Mouse (Mus musculus): ENCODE measurements around the gene Ip6k3. TPM values are rescaled to one million over a fixed set of nuclear protein-coding genes. Genes with fewer than 3 reads are reported as not detected.

Ip6k3 gene
- total and polyA plus RNA-seq, 2 experiments: not detected

GRCm38 (mm10) chr17:27160905-27161304, 6.7 kb downstream of the Ip6k3 start:
- no peak for DNase-seq (ENCODE audit: extremely low read depth, low read depth, low spot score)
- 71% methylated on average over 4 of the region's 4 CpGs for WGBS
- H3K27ac ChIP-seq (replicated peaks; ENCODE audit: insufficient read depth, low read depth, low read length): no peak overlapping the region
- no peaks in the 10 kb centered on the region for H3K36me3 ChIP-seq (ENCODE audit: control insufficient read depth, insufficient read depth, low read length)
- no peak overlapping the region for H3K9ac ChIP-seq (ENCODE audit: low read depth, low read length)
- H3K4me3 ChIP-seq (ENCODE audit: insufficient read depth, low read depth, low read length): no peak overlapping the region
- H3K4me1 ChIP-seq (ENCODE audit: control insufficient read depth, insufficient read depth, low read length): no peaks in the 10 kb centered on the region
- TF ChIP-seq CTCF (IDR thresholded peaks at IDR 0.05; ENCODE audit: low read depth, low read length) (no peak), POLR2A (IDR thresholded peaks at IDR 0.05; ENCODE audit: extremely low read depth, insufficient read depth, low read length) (no peak)
- H3K79me2 ChIP-seq (ENCODE audit: control insufficient read depth, insufficient read depth, low read length): no peaks in the 10 kb centered on the region
- no peaks in the 10 kb centered on the region for H3K27me3 ChIP-seq (ENCODE audit: control insufficient read depth, insufficient read depth, low read length)

DNA sequence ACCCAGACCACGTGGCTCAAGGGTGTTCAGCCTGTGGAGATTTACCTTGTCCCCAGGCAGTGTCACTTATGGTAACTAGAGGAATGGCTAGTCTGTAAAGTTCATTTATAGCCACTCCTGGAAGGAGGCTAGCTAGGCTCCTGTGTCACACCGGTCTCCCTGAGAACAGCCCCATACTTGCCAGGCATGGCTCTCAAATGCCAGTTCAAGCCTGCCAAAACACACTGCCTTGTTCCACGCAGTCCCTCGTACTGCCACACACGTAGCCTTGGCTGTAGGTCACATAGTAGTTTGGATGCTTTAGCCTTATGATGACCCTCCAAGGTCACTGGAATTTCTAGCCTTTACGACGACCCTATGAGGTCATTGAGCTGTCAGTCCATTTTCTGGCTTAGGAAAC, 8.4 kb downstream of the Ip6k3 start:
- 73% methylated on average over 7 of the region's 7 CpGs for WGBS
- Histone ChIP-seq H3K79me2 (ENCODE audit: control insufficient read depth, insufficient read depth, low read length) (no peaks in the 10 kb centered on the region), H3K4me3 (ENCODE audit: insufficient read depth, low read depth, low read length) (no peak overlapping the region), H3K4me1 (ENCODE audit: control insufficient read depth, insufficient read depth, low read length) (no peaks in the 10 kb centered on the region), H3K36me3 (ENCODE audit: control insufficient read depth, insufficient read depth, low read length) (no peaks in the 10 kb centered on the region), H3K27ac (replicated peaks; ENCODE audit: insufficient read depth, low read depth, low read length) (no peak overlapping the region), H3K9ac (ENCODE audit: low read depth, low read length) (no peak overlapping the region), H3K27me3 (ENCODE audit: control insufficient read depth, insufficient read depth, low read length) (no peaks in the 10 kb centered on the region)
- no peak for DNase-seq (ENCODE audit: extremely low read depth, low read depth, low spot score)
- TF ChIP-seq POLR2A (IDR thresholded peaks at IDR 0.05; ENCODE audit: extremely low read depth, insufficient read depth, low read length): no peak
- no peak for TF ChIP-seq CTCF (IDR thresholded peaks at IDR 0.05; ENCODE audit: low read depth, low read length)

DNA sequence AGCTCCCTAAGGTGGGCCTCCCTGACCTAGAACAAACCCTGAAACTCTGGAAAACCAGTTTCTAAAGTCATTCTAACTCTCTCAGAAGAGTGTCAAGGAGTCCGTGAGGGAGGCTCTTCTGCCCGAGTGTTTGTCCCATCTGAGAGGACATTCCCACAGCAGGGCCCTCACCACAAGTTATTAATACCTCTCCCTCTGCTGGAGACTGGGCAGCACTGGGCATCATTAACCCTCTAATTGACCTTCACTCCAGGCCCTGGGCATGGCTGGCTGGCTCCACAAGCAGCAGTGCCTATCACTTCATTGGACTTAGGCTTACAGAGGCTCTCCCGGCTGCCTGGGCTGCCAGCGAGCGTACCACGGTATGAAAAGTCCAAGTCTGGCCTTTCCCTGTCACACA, 9.2 kb downstream of the Ip6k3 start:
- Histone ChIP-seq H3K9ac (ENCODE audit: low read depth, low read length) (no peak overlapping the region), H3K79me2 (ENCODE audit: control insufficient read depth, insufficient read depth, low read length) (no peaks in the 10 kb centered on the region), H3K4me1 (ENCODE audit: control insufficient read depth, insufficient read depth, low read length) (no peaks in the 10 kb centered on the region), H3K36me3 (ENCODE audit: control insufficient read depth, insufficient read depth, low read length) (no peaks in the 10 kb centered on the region), H3K27ac (replicated peaks; ENCODE audit: insufficient read depth, low read depth, low read length) (no peak overlapping the region), H3K4me3 (ENCODE audit: insufficient read depth, low read depth, low read length) (no peak overlapping the region), H3K27me3 (ENCODE audit: control insufficient read depth, insufficient read depth, low read length) (no peaks in the 10 kb centered on the region)
- 89% methylated on average over 6 of the region's 6 CpGs for WGBS
- TF ChIP-seq POLR2A (IDR thresholded peaks at IDR 0.05; ENCODE audit: extremely low read depth, insufficient read depth, low read length) (no peak), CTCF (IDR thresholded peaks at IDR 0.05; ENCODE audit: low read depth, low read length) (no peak)
- DNase-seq (ENCODE audit: extremely low read depth, low read depth, low spot score): no peak

DNA sequence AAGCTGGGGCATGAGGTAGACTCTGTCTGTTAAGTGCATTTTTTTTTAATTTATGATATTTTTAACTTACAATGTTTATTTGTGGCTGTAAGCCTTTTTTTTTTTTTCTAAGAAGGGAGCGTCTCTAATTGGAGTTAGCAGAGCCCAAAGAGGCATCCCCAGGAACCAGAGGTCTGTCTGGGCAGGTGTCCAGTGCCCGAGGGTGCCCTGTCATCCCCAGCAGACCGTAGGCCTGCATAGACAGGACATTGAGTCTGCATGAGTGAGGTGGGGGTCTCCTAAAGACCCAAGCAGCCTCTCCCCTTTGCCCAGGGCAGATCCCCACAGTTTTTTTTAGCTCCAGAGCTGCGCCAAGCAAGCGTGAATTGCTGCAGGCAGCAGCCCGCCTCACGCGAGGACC, 11.8 kb downstream of the Ip6k3 start:
- Histone ChIP-seq H3K79me2 (ENCODE audit: control insufficient read depth, insufficient read depth, low read length) (no peaks in the 10 kb centered on the region), H3K9ac (ENCODE audit: low read depth, low read length) (no peak overlapping the region), H3K27me3 (ENCODE audit: control insufficient read depth, insufficient read depth, low read length) (no peaks in the 10 kb centered on the region), H3K4me1 (ENCODE audit: control insufficient read depth, insufficient read depth, low read length) (no peaks in the 10 kb centered on the region), H3K36me3 (ENCODE audit: control insufficient read depth, insufficient read depth, low read length) (no peaks in the 10 kb centered on the region), H3K4me3 (ENCODE audit: insufficient read depth, low read depth, low read length) (no peak overlapping the region), H3K27ac (replicated peaks; ENCODE audit: insufficient read depth, low read depth, low read length) (no peak overlapping the region)
- TF ChIP-seq POLR2A (IDR thresholded peaks at IDR 0.05; ENCODE audit: extremely low read depth, insufficient read depth, low read length): no peak
- TF ChIP-seq CTCF (IDR thresholded peaks at IDR 0.05; ENCODE audit: low read depth, low read length): no peak
- DNase-seq (ENCODE audit: extremely low read depth, low read depth, low spot score): no peak
- WGBS: 87% methylated on average over 8 of the region's 8 CpGs

DNA sequence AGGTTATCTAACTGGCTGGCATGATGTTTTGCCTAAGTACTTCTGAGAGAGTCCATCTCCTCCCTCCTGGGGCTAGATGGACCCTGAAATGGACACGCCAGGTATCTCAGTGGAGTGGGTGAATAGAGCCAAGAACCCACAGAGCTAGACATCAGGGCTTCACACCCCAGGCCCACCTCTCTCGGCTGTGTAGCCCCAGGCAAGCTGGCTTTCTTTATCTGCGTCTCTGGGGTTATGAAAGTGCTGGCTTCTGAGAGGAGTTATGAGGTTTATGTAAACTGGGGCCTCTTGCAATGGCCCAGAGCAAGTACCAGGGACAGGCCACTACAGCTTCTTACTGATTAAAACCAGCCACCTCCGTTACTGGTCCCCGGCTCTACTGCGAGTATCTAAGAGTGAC, 12.7 kb downstream of the Ip6k3 start:
- DNase-seq (ENCODE audit: extremely low read depth, low read depth, low spot score): no peak
- Histone ChIP-seq H3K4me3 (ENCODE audit: insufficient read depth, low read depth, low read length) (no peak overlapping the region), H3K9ac (ENCODE audit: low read depth, low read length) (no peak overlapping the region), H3K79me2 (ENCODE audit: control insufficient read depth, insufficient read depth, low read length) (no peaks in the 10 kb centered on the region), H3K4me1 (ENCODE audit: control insufficient read depth, insufficient read depth, low read length) (no peaks in the 10 kb centered on the region), H3K36me3 (ENCODE audit: control insufficient read depth, insufficient read depth, low read length) (no peaks in the 10 kb centered on the region), H3K27ac (replicated peaks; ENCODE audit: insufficient read depth, low read depth, low read length) (no peak overlapping the region), H3K27me3 (ENCODE audit: control insufficient read depth, insufficient read depth, low read length) (no peaks in the 10 kb centered on the region)
- no peak for TF ChIP-seq CTCF (IDR thresholded peaks at IDR 0.05; ENCODE audit: low read depth, low read length)
- TF ChIP-seq POLR2A (IDR thresholded peaks at IDR 0.05; ENCODE audit: extremely low read depth, insufficient read depth, low read length): no peak
- 78% methylated on average over 6 of the region's 6 CpGs for WGBS

DNA sequence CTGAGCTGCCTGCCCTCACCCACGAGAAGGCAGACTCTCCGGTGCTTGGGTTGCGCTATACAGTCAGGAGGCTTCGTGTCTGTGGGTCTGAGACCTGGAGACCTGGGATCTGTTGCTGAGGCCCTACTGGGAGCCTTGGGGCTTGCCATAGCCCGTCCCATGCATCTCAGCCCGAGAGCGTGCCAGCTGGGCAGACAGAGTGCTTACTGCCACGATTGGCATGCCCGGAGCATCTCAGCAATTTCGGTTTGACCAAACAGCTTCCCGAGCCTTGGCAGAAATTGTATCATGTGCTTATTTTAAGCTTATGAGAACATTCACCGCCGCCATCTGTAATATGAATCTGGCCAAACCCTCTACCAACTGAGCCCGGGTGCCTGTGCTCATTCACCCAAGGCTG, 13.3 kb downstream of the Ip6k3 start:
- Histone ChIP-seq H3K4me1 (ENCODE audit: control insufficient read depth, insufficient read depth, low read length) (no peaks in the 10 kb centered on the region), H3K27me3 (ENCODE audit: control insufficient read depth, insufficient read depth, low read length) (no peaks in the 10 kb centered on the region), H3K4me3 (ENCODE audit: insufficient read depth, low read depth, low read length) (no peak overlapping the region), H3K9ac (ENCODE audit: low read depth, low read length) (no peak overlapping the region), H3K27ac (replicated peaks; ENCODE audit: insufficient read depth, low read depth, low read length) (no peak overlapping the region), H3K79me2 (ENCODE audit: control insufficient read depth, insufficient read depth, low read length) (no peaks in the 10 kb centered on the region), H3K36me3 (ENCODE audit: control insufficient read depth, insufficient read depth, low read length) (no peaks in the 10 kb centered on the region)
- WGBS: 91% methylated on average over 14 of the region's 14 CpGs
- TF ChIP-seq CTCF (IDR thresholded peaks at IDR 0.05; ENCODE audit: low read depth, low read length) (no peak), POLR2A (IDR thresholded peaks at IDR 0.05; ENCODE audit: extremely low read depth, insufficient read depth, low read length) (no peak)
- no peak for DNase-seq (ENCODE audit: extremely low read depth, low read depth, low spot score)
